31 mouse cellular contexts compared by ENCODE assay signal in genomic region chr12:31252259-31252658, GRCm38 (mm10). TPM values are rescaled to one million over a fixed set of nuclear protein-coding genes. Genes with fewer than 3 reads are reported as not detected.
A peak's percentile ranks its signal among the peaks of the same experiment; 100 is the strongest.
DNase-seq lines count a peak whose midpoint lies in the region; ATAC-seq and TF ChIP-seq lines count a peak whose summit lies in the region.
"Had no signal": no experiment of that assay in that cellular context is flagged by ENCODE, and none has a peak within 500 bp of the region (broad histone marks: within the 10 kb centered on the region; RNA-seq: fewer than 3 reads in every experiment).

No protein-coding gene starts in this region.

- TF ChIP-seq CTCF in CH12.LX (conservative IDR thresholded peaks at IDR 0.05 in 1 of 2, IDR thresholded peaks at IDR 0.05 in 1 of 2; ENCODE audit: low read depth in 2 of 2, low read length in 2 of 2), result no peak

- no peak for DNase-seq in kidney, adult 18-20 months
- DNase-seq in CH12.LX (ENCODE audit: extremely low read depth), result no peak
- DNase-seq in embryo, embryonic 10.5 days (ENCODE audit: low spot score), result peak; percentile 45
- DNase-seq in gastrocnemius, postnatal 36 days, result no peak
- DNase-seq in layer of hippocampus, adult 9-10 months (ENCODE audit: low spot score), result no peak
- DNase-seq: adrenal gland, postnatal 25 days; cerebellum, adult 11 months; cerebellum, postnatal 10 days; gastrocnemius, postnatal 10 days; heart, postnatal 36 days; kidney, adult 9 months; layer of hippocampus, postnatal 36 days; lung, adult 18-20 months; retina, postnatal 1 day; right cerebral cortex, postnatal 4 days; thymus, postnatal 36 days had no signal

- dilution Hi-C loops in CH12.LX (cut with MboI; ENCODE audit: extremely low pct_ligation_motif_present, extremely low pct_unique_long_range_greater_than_20kb, low sequenced_read_pairs), result no loop called here

- H3K79me2 ChIP-seq in CH12.LX (replicated peaks; ENCODE audit: control insufficient read depth, extremely low read depth, insufficient read depth, poor library complexity, severe bottlenecking), result no peaks in the 10 kb centered on the region

- no peak for TF ChIP-seq RAD21 in CH12.LX (IDR thresholded peaks at IDR 0.05; ENCODE audit: low read depth, low read length)

- no peak for TF ChIP-seq POLR2A in CH12.LX (IDR thresholded peaks at IDR 0.05; ENCODE audit: low read depth, low read length)

- 0 out of 2 replicates have a peak overlapping the region, but pooled peaks have one; percentile 37 for H3K27ac ChIP-seq in kidney, embryonic 15.5 days
- H3K27ac ChIP-seq in CH12.LX (ENCODE audit: insufficient read depth, low read depth), result no peak overlapping the region
- peak overlapping the region; percentile 7; the same call in 1 of the 2 replicates for H3K27ac ChIP-seq in limb, embryonic 15.5 days
- H3K27ac ChIP-seq in forebrain, embryonic 12.5 days, result no peak overlapping the region
- H3K27ac ChIP-seq: hindbrain, embryonic 15.5 days; macrophage had no signal

- H3K9me3 ChIP-seq in kidney, embryonic 15.5 days (replicated peaks), result no peaks in the 10 kb centered on the region
- H3K9me3 ChIP-seq in CH12.LX (replicated peaks; ENCODE audit: low read length), result no peaks in the 10 kb centered on the region
- no peaks in the 10 kb centered on the region for H3K9me3 ChIP-seq in limb, embryonic 15.5 days
- H3K9me3 ChIP-seq in forebrain, embryonic 12.5 days, result no peaks in the 10 kb centered on the region
- H3K9me3 ChIP-seq: heart, embryonic 10.5 days; hindbrain, embryonic 15.5 days had no signal

- no peak for TF ChIP-seq EP300 in CH12.LX (IDR thresholded peaks at IDR 0.05; ENCODE audit: low read length)

- 32% methylated on average over 4 of the region's 4 CpGs for WGBS in kidney, embryonic 15.5 days
- WGBS in limb, embryonic 15.5 days, result 37% methylated on average over 4 of the region's 4 CpGs
- WGBS in forebrain, embryonic 12.5 days, result 75% methylated on average over 4 of the region's 4 CpGs

- H3K27me3 ChIP-seq in kidney, embryonic 15.5 days, result no peaks in the 10 kb centered on the region
- H3K27me3 ChIP-seq in CH12.LX (replicated peaks), result no peaks in the 10 kb centered on the region
- H3K27me3 ChIP-seq in limb, embryonic 15.5 days, result no peaks in the 10 kb centered on the region
- no peaks in the 10 kb centered on the region for H3K27me3 ChIP-seq in forebrain, embryonic 12.5 days
- H3K27me3 ChIP-seq: hindbrain, embryonic 15.5 days had no signal

- H3K4me1 ChIP-seq in kidney, embryonic 15.5 days, result peaks cover 43% of the 10 kb centered on the region
- H3K4me1 ChIP-seq in CH12.LX (ENCODE audit: control insufficient read depth in 1 of 2, insufficient read depth in 2 of 2), result no peaks in the 10 kb centered on the region
- H3K4me1 ChIP-seq in limb, embryonic 15.5 days, result no peaks in the 10 kb centered on the region
- H3K4me1 ChIP-seq in forebrain, embryonic 12.5 days, result no peaks in the 10 kb centered on the region
- H3K4me1 ChIP-seq: hindbrain, embryonic 15.5 days had no signal

- ATAC-seq in kidney, embryonic 15.5 days (replicated peaks; ENCODE audit: low FRiP score), result no peak
- no peak for ATAC-seq in limb, embryonic 15.5 days (ENCODE audit: insufficient number of reproducible peaks, low FRiP score, low TSS enrichment, low read depth)
- ATAC-seq in forebrain, embryonic 12.5 days (ENCODE audit: low FRiP score), result no peak
- ATAC-seq: forebrain, embryonic 14.5 days had no signal

- no peak overlapping the region for H3K4me3 ChIP-seq in kidney, embryonic 15.5 days (replicated peaks)
- no peak overlapping the region for H3K4me3 ChIP-seq in CH12.LX (replicated peaks in 1 of 3; ENCODE audit: low read depth in 2 of 3, low read length in 2 of 3, poor library complexity in 1 of 3)
- no peak overlapping the region for H3K4me3 ChIP-seq in limb, embryonic 15.5 days
- no peak overlapping the region for H3K4me3 ChIP-seq in forebrain, embryonic 12.5 days (replicated peaks)
- H3K4me3 ChIP-seq: erythroblast, embryonic 14.5 days; heart, embryonic 10.5 days; hindbrain, embryonic 15.5 days had no signal

- H3K9ac ChIP-seq in kidney, embryonic 15.5 days, result no peak overlapping the region
- H3K9ac ChIP-seq in CH12.LX (ENCODE audit: insufficient read depth, low read depth), result no peak overlapping the region
- H3K9ac ChIP-seq in limb, embryonic 15.5 days, result no peak overlapping the region
- no peak overlapping the region for H3K9ac ChIP-seq in forebrain, embryonic 12.5 days
- H3K9ac ChIP-seq: hindbrain, embryonic 15.5 days had no signal

- no peaks in the 10 kb centered on the region for H3K36me3 ChIP-seq in kidney, embryonic 15.5 days
- no peaks in the 10 kb centered on the region for H3K36me3 ChIP-seq in CH12.LX (replicated peaks in 1 of 2; ENCODE audit: control insufficient read depth in 1 of 2, insufficient read depth in 1 of 2, low read length in 1 of 2)
- no peaks in the 10 kb centered on the region for H3K36me3 ChIP-seq in limb, embryonic 15.5 days
- H3K36me3 ChIP-seq in forebrain, embryonic 12.5 days (replicated peaks), result no peaks in the 10 kb centered on the region
- H3K36me3 ChIP-seq: heart, embryonic 10.5 days; hindbrain, embryonic 15.5 days had no signal

- no peak overlapping the region for H3K4me2 ChIP-seq in kidney, embryonic 15.5 days
- no peak overlapping the region for H3K4me2 ChIP-seq in CH12.LX (ENCODE audit: insufficient read depth, low read depth, poor library complexity, severe bottlenecking)
- no peak overlapping the region for H3K4me2 ChIP-seq in limb, embryonic 15.5 days
- no peak overlapping the region for H3K4me2 ChIP-seq in forebrain, embryonic 12.5 days
- H3K4me2 ChIP-seq: hindbrain, embryonic 15.5 days; liver, embryonic 11.5 days; midbrain, embryonic 11.5 days had no signal

- intact Hi-C loops in gastrocnemius, postnatal 36 days (cut with DNase I), result no loop called here

- in situ Hi-C loops in CH12.LX (cut with MboI; ENCODE audit: low pct_ligation_motif_present, low pct_unique_long_range_greater_than_20kb, low sequenced_read_pairs), result no loop called here

TF ChIP-seq in CH12.LX, 34 proteins besides CTCF, POLR2A, EP300 and RAD21:
- TF ChIP-seq BHLHE40 (IDR thresholded peaks at IDR 0.05; ENCODE audit: low read depth, low read length), result peak; percentile 35; the same call in 1 of the 2 replicates
- TF ChIP-seq SMC3 (IDR thresholded peaks at IDR 0.05; ENCODE audit: low read depth, low read length), result no peak

RNA-seq across cellular contexts. Expression of gene Gm6993, which starts 11.7 kb away (rescaled TPM):
- polyA plus RNA-seq in kidney, embryonic 15.5 days (2015; fragmentation: Nextera tagmentation; extraction: Ambion mirVana), result not detected in 2 replicates
- total RNA-seq in CH12.LX (2012; rRNA removed) (not detected in 2 replicates), CH12.LX (2014; rRNA removed) (not detected in 2 replicates)
- not detected in 2 replicates for polyA plus RNA-seq in CH12.LX (2012; ENCODE audit: insufficient read length, low read depth)
- polyA plus RNA-seq in limb, embryonic 15.5 days (2015; fragmentation: Nextera tagmentation; extraction: Ambion mirVana), result not detected in 2 replicates
- total RNA-seq in gastrocnemius, postnatal 36 days (2021), result not detected
- not detected in 2 replicates for polyA plus RNA-seq in forebrain, embryonic 12.5 days (2016; fragmentation: Nextera tagmentation; extraction: Ambion mirVana)
- total RNA-seq: adrenal gland, postnatal 25 days; ES-E14; gastrocnemius, postnatal 10 days; heart, postnatal 36 days; layer of hippocampus, adult 18-20 months; layer of hippocampus, postnatal 36 days; left cerebral cortex, postnatal 25 days had no signal
- polyA plus RNA-seq: embryonic facial prominence, embryonic 11.5 days; erythroblast, embryonic 14.5 days; forebrain, embryonic 14.5 days; heart, embryonic 10.5 days; hindbrain, embryonic 15.5 days; liver, embryonic 11.5 days; macrophage; midbrain, embryonic 11.5 days; neural tube, embryonic 11.5 days had no signal

RNA-seq across cellular contexts. Expression of gene Lamb1, which starts 12.8 kb away (rescaled TPM):
- polyA plus RNA-seq in kidney, embryonic 15.5 days (2015; fragmentation: Nextera tagmentation; extraction: Ambion mirVana), result 134 and 144 TPM in 2 replicates
- under 0.01 and 0.08 TPM in 2 replicates for total RNA-seq in CH12.LX (2012; rRNA removed)
- total RNA-seq in CH12.LX (2014; rRNA removed), result not detected in 2 replicates
- polyA plus RNA-seq in CH12.LX (2012; ENCODE audit: insufficient read length, low read depth), result 0.12 TPM in 1 of 2 replicates, not detected in the other
- polyA plus RNA-seq in limb, embryonic 15.5 days (2015; fragmentation: Nextera tagmentation; extraction: Ambion mirVana), result 68.1 and 71.0 TPM in 2 replicates
- 10 to 100 TPM; 22.2 to 24.5 TPM for total RNA-seq in gastrocnemius, postnatal 36 days (2021)
- 25.7 and 26.1 TPM in 2 replicates for polyA plus RNA-seq in forebrain, embryonic 12.5 days (2016; fragmentation: Nextera tagmentation; extraction: Ambion mirVana)

Comparison
In these comparisons a context has a peak if more than half of its experiments do, and no peak if none do; other contexts are left out.
1. H3K27ac ChIP-seq: peak in kidney, embryonic 15.5 days (single experiment) and limb, embryonic 15.5 days (single experiment); none in CH12.LX (single experiment) and forebrain, embryonic 12.5 days (single experiment).
2. RNA of gene Lamb1, which starts 12.8 kb away (polyA plus RNA-seq): 134 to 144 TPM in kidney, embryonic 15.5 days, 68.1 to 71.0 TPM in limb, embryonic 15.5 days and 25.7 to 26.1 TPM in forebrain, embryonic 12.5 days; 0.12 TPM in CH12.LX; every median in the first group is over 10 times any median in the second.